Comparison of ENCODE assay signal across 9 mouse cellular contexts in genomic region chr19:43527131-43527530, GRCm38 (mm10). TPM values are rescaled to one million over a fixed set of nuclear protein-coding genes. Genes with fewer than 3 reads are reported as not detected.
DNase-seq lines count a peak whose midpoint lies in the region; ATAC-seq and TF ChIP-seq lines count a peak whose summit lies in the region.
"Had no signal": no experiment of that assay in that cellular context is flagged by ENCODE, and none has a peak within 500 bp of the region (broad histone marks: within the 10 kb centered on the region; RNA-seq: fewer than 3 reads in every experiment).

No protein-coding gene starts in this region.

- WGBS in embryonic facial prominence, embryonic 14.5 days = 9% methylated on average over 11 of the region's 11 CpGs
- 12% methylated on average over 11 of the region's 11 CpGs for WGBS in forebrain, embryonic 16.5 days

- H3K4me1 ChIP-seq in embryonic facial prominence, embryonic 14.5 days (ENCODE audit: control insufficient read depth, insufficient read depth, low read length) = peaks cover 11% of the 10 kb centered on the region
- peaks cover 16% of the 10 kb centered on the region for H3K4me1 ChIP-seq in forebrain, embryonic 16.5 days (replicated peaks; ENCODE audit: control insufficient read depth, insufficient read depth, low read length)

- ATAC-seq in embryonic facial prominence, embryonic 14.5 days (ENCODE audit: low read depth) = no peak
- no peak for ATAC-seq in forebrain, embryonic 16.5 days

- H3K27ac ChIP-seq in layer of hippocampus, adult 2 months = no peak overlapping the region
- no peak overlapping the region for H3K27ac ChIP-seq in embryonic facial prominence, embryonic 14.5 days (replicated peaks; ENCODE audit: low read depth, low read length)
- no peak overlapping the region for H3K27ac ChIP-seq in forebrain, embryonic 16.5 days (ENCODE audit: low read length)
- H3K27ac ChIP-seq: macrophage had no signal

- DNase-seq in layer of hippocampus, adult 2 months (ENCODE audit: low spot score in 2 of 2) = no peak
- no peak for DNase-seq in layer of hippocampus, postnatal 14 days (ENCODE audit: low spot score in 2 of 2)
- peak; percentile 76 for DNase-seq in R1 (ENCODE audit: low read depth, low spot score)
- DNase-seq in embryonic facial prominence, embryonic 14.5 days (ENCODE audit: low spot score) = peak; percentile 32
- peak; percentile 15 for DNase-seq in lung, postnatal 14 days
- DNase-seq in neural tube, embryonic 10.5 days (ENCODE audit: extremely low spot score, low spot score) = no peak
- DNase-seq: adrenal gland, adult 2 months had no signal

- H3K4me2 ChIP-seq in embryonic facial prominence, embryonic 14.5 days (ENCODE audit: low read depth, low read length) = no peak overlapping the region
- no peak overlapping the region for H3K4me2 ChIP-seq in forebrain, embryonic 16.5 days (ENCODE audit: low read length)

- no peaks in the 10 kb centered on the region for H3K27me3 ChIP-seq in embryonic facial prominence, embryonic 14.5 days (replicated peaks; ENCODE audit: control insufficient read depth, insufficient read depth, low read length)
- no peaks in the 10 kb centered on the region for H3K27me3 ChIP-seq in forebrain, embryonic 16.5 days (replicated peaks; ENCODE audit: control insufficient read depth, insufficient read depth, low read length)

- peak; percentile 70 for TF ChIP-seq CTCF in layer of hippocampus, adult 2 months (conservative IDR thresholded peaks at IDR 0.05)

- no peak overlapping the region for H3K9ac ChIP-seq in embryonic facial prominence, embryonic 14.5 days (ENCODE audit: low read depth, low read length)
- H3K9ac ChIP-seq in forebrain, embryonic 16.5 days (replicated peaks; ENCODE audit: low read depth, low read length) = no peak overlapping the region

- H3K4me3 ChIP-seq in layer of hippocampus, adult 2 months = no peak overlapping the region
- H3K4me3 ChIP-seq in embryonic facial prominence, embryonic 14.5 days (ENCODE audit: low read depth, low read length) = no peak overlapping the region
- H3K4me3 ChIP-seq in forebrain, embryonic 16.5 days (replicated peaks; ENCODE audit: low read length) = no peak overlapping the region

- H3K36me3 ChIP-seq in embryonic facial prominence, embryonic 14.5 days (ENCODE audit: control insufficient read depth, insufficient read depth, low read length) = no peaks in the 10 kb centered on the region
- no peaks in the 10 kb centered on the region for H3K36me3 ChIP-seq in forebrain, embryonic 16.5 days (ENCODE audit: control insufficient read depth, insufficient read depth)

- H3K9me3 ChIP-seq in embryonic facial prominence, embryonic 14.5 days (ENCODE audit: control insufficient read depth, low read length) = no peaks in the 10 kb centered on the region
- no peaks in the 10 kb centered on the region for H3K9me3 ChIP-seq in forebrain, embryonic 16.5 days (ENCODE audit: control insufficient read depth, low read length)

RNA-seq across cellular contexts. Expression of gene Got1, which starts 2.7 kb away (rescaled TPM):
- 100 to 1,000 TPM; 324 to 355 TPM for total RNA-seq in layer of hippocampus, adult 2 months (2021)
- total RNA-seq in layer of hippocampus, postnatal 14 days (2021) = 100 to 1,000 TPM; 268 to 269 TPM
- 33.1 and 34.4 TPM in 2 replicates for polyA plus RNA-seq in embryonic facial prominence, embryonic 14.5 days (2014; fragmentation: Nextera tagmentation; extraction: Ambion mirVana)
- polyA plus RNA-seq in forebrain, embryonic 16.5 days (2015; fragmentation: Nextera tagmentation; extraction: Ambion mirVana) = 72.2 and 78.6 TPM in 2 replicates

Comparison
In these comparisons a context has a peak if more than half of its experiments do, and no peak if none do; other contexts are left out.
1. DNase-seq: peak in R1 (single experiment), embryonic facial prominence, embryonic 14.5 days (single experiment) and lung, postnatal 14 days (single experiment); none in layer of hippocampus, adult 2 months (0 of 2), layer of hippocampus, postnatal 14 days (0 of 2) and neural tube, embryonic 10.5 days (single experiment).